Mouse (Mus musculus) forebrain, embryonic 14.5 days (tissue): Measurements from ENCODE around the gene Klf12. TPM values are rescaled to one million over a fixed set of nuclear protein-coding genes. Genes with fewer than 3 reads are reported as not detected.

Experiments
- ATAC-seq: fragments of 200-750 bp; cut with Nextera tagmentation; 2 replicates; pipeline ENCODE4 v1.8.0; 2017; ENCODE audit warnings: mild to moderate bottlenecking, moderate library complexity
- DNase-seq: peaks from one replicate; pipeline ENCODE4 v3.0.0-alpha.2; 2015; ENCODE audit warnings: low spot score
- H3K27ac ChIP-seq: fragments of 300-500 bp; sonication (generic); 2 replicates; pipeline ENCODE4 v1.5.1; 2014; ENCODE audit warnings: low read depth, mild to moderate bottlenecking, control low read depth, low read length, moderate library complexity
- H3K27me3 ChIP-seq: fragments of 300-500 bp; sonication (generic); replicated peaks from 2 replicates; pipeline ENCODE4 v1.6.1; 2014; ENCODE audit warnings: low read length, control low read depth, mixed read lengths; ENCODE audit not compliant: control insufficient read depth, insufficient read depth
- H3K36me3 ChIP-seq: fragments of 300-500 bp; sonication (generic); 2 replicates; pipeline ENCODE4 v1.6.1; 2014; ENCODE audit warnings: low read length, control low read depth; ENCODE audit not compliant: control insufficient read depth, insufficient read depth
- H3K4me1 ChIP-seq: fragments of 300-500 bp; sonication (generic); 2 replicates; pipeline ENCODE4 v1.6.1; 2014; ENCODE audit warnings: antibody characterized with exemption, low read length, control low read depth; ENCODE audit not compliant: control insufficient read depth, insufficient read depth
- H3K4me2 ChIP-seq: fragments of 300-500 bp; sonication (generic); 2 replicates; pipeline ENCODE4 v1.6.1; 2014; ENCODE audit warnings: mild to moderate bottlenecking, control low read depth, low read length
- H3K4me3 ChIP-seq: fragments of 300-500 bp; sonication (generic); 2 replicates; pipeline ENCODE4 v1.5.1; 2014; ENCODE audit warnings: low read depth, low read length, control low read depth
- H3K9ac ChIP-seq: fragments of 300-500 bp; sonication (generic); 2 replicates; pipeline ENCODE4 v1.6.1; 2014; ENCODE audit warnings: mild to moderate bottlenecking, low read length, control low read depth, moderate library complexity
- H3K9me3 ChIP-seq: fragments of 300-500 bp; sonication (generic); replicated peaks from 2 replicates; pipeline ENCODE4 v1.6.1; 2016; ENCODE audit warnings: low read length, control low read depth, mixed read lengths; ENCODE audit not compliant: control insufficient read depth
- WGBS: fragments of 180-500 bp; shearing (Covaris S2); extraction: QIAGEN DNeasy Blood & Tissue Kit; methylation state at CpG from one replicate; pipeline ENCODE4 v1.1.7; 2014; 5-methylcytosine and 5-hydroxymethylcytosine counted together
- polyA plus RNA-seq: library from polyadenylated mRNA; unstranded; fragments of >200 nt; fragmentation: Nextera tagmentation; extraction: Ambion mirVana; gene quantifications from 2 replicates; pipeline ENCODE4 v1.2.1, GENCODE M21; 2014

The Klf12 gene
- polyA plus RNA-seq, 1 experiment from 2014 or later = 16.3 TPM

DNA sequence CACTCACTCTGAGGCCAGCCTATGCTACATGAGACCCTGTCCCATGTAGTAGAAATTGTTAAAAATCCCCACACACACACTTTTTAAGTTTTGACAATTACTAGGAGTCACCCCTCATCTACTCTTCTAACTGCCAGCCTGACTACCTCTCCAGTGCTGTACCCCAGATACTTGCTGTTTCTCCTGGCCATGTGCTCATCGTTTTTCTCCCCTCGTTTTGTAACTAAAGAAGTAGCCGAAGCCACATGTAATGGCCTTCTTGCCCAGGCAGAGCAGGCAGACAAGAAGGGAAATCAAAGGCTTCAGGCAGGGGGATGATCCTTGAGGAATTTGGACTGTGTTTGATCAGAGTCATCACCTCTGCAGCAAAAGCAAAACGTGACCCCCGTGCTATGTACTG lies 274.0 kb downstream of the Klf12 start:
- Histone ChIP-seq H3K36me3 (no peaks in the 10 kb centered on the region), H3K4me2 (no peak overlapping the region), H3K9ac (no peak overlapping the region), H3K9me3 (no peaks in the 10 kb centered on the region), H3K4me1 (no peaks in the 10 kb centered on the region), H3K27ac (no peak overlapping the region), H3K4me3 (no peak overlapping the region), H3K27me3 (no peaks in the 10 kb centered on the region)
- ATAC-seq (no peak), DNase-seq (no peak)
- WGBS = 77% methylated on average over 5 of the region's 5 CpGs

DNA sequence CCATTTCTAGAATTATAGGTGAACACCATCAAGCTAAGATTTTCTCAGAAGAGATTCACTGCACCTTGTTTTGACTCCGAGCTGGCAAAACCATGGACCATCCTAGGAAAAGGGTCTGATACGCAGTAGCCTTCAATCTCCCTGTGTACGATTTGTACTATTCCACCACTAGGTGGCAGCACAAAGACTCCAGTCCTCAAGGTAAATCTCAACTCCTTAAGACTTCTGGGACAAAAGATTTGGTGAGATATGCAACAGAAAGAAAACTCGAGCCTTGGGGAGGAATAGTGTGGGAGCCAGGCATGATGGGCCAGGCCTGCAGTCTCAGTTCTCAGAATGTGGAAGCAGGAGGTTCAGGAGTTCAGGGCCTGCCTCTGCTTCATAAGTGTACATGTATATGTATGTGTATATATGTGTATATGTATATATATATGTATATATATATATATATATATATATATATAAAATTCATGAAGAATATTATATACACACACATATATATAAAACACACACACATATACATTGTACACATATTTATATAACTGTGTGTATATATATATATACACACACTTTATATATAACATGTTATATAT lies 274.6 kb downstream of the Klf12 start:
- Histone ChIP-seq H3K36me3 (no peaks in the 10 kb centered on the region), H3K27ac (no peak overlapping the region), H3K4me3 (no peak overlapping the region), H3K4me2 (no peak overlapping the region), H3K9me3 (no peaks in the 10 kb centered on the region), H3K4me1 (no peaks in the 10 kb centered on the region), H3K27me3 (no peaks in the 10 kb centered on the region), H3K9ac (no peak overlapping the region)
- DNase-seq = peak; percentile 83
- ATAC-seq = peak; percentile 61; the same call in 1 of the 2 replicates
- WGBS = 39% methylated on average over 4 of the region's 4 CpGs

DNA sequence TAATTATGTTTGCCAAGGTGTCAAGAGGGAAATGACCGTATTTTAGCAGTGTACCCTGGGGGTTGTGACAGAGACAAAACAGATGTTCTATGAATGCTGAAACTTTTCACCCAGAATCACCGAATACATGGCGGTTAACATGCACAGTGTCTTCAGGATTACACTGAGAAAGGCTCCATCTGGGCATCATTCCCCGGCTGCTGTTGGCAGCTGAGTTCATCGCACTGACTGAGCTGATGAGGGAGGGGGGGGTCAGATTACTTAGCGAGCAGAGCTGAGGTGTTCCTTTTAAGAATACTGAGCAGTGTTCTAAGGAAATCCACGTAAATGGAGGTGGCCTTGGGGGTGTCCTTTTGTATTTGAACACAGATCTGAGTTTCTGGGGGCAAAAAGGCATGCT lies 301.0 kb downstream of the Klf12 start:
- 37% methylated on average over 7 of the region's 7 CpGs for WGBS
- ATAC-seq (peak; percentile 54; the same call in 1 of the 2 replicates), DNase-seq (peak; percentile 63)
- H3K9ac ChIP-seq = no peak overlapping the region
- H3K27ac ChIP-seq = no peak overlapping the region
- H3K27me3 ChIP-seq = no peaks in the 10 kb centered on the region
- H3K4me2 ChIP-seq = no peak overlapping the region
- no peak overlapping the region for H3K4me3 ChIP-seq
- no peaks in the 10 kb centered on the region for H3K9me3 ChIP-seq
- no peaks in the 10 kb centered on the region for H3K36me3 ChIP-seq
- H3K4me1 ChIP-seq = no peaks in the 10 kb centered on the region

DNA sequence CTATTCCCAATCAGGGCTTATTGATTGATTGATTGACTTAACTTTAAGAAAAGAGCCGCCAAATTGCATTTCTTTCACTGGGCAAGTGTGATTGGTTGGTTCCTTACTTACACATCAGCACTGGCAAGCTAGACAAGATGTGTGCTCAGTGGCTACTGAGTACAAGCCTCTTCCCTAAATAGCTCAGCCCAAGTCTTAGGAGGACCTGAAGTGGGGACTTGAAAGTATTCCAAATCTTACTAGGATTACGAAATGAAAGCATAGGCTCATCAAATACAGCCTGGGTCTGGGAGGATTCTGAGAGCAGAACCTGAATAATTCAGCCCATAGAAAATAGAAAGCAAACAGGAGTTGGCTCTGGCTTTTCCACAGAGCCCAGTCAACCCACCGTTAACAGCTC lies 303.3 kb downstream of the Klf12 start:
- H3K36me3 ChIP-seq = no peaks in the 10 kb centered on the region
- H3K4me3 ChIP-seq = no peak overlapping the region
- no peak overlapping the region for H3K4me2 ChIP-seq
- no peaks in the 10 kb centered on the region for H3K9me3 ChIP-seq
- DNase-seq (no peak), ATAC-seq (no peak)
- H3K27ac ChIP-seq = no peak overlapping the region
- no peaks in the 10 kb centered on the region for H3K4me1 ChIP-seq
- no peak overlapping the region for H3K9ac ChIP-seq
- WGBS = 85% methylated on average over 3 of the region's 3 CpGs
- no peaks in the 10 kb centered on the region for H3K27me3 ChIP-seq

DNA sequence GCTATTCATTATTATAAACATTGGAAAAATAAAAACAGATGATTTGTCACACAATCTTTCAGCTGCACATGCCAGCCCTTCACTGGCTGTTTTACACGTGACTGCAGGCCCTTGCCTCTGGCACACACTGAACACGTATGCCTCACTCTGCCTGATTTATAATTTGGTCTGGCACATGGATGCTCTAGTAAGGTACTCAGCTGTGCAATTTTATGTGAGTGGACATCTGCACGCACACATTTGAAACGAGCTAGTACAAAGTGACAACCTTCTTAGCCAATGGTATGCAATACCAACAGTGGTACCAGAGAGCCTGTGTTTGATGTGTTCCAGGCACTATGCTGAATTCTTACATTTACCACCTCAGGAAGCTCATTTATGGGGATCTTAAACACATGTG lies 316.6 kb downstream of the Klf12 start:
- H3K4me2 ChIP-seq = no peak overlapping the region
- DNase-seq = no peak
- H3K9ac ChIP-seq = no peak overlapping the region
- ATAC-seq = no peak
- WGBS = 75% methylated on average over 4 of the region's 4 CpGs
- H3K4me3 ChIP-seq = no peak overlapping the region
- no peaks in the 10 kb centered on the region for H3K4me1 ChIP-seq
- H3K36me3 ChIP-seq = no peaks in the 10 kb centered on the region
- no peaks in the 10 kb centered on the region for H3K9me3 ChIP-seq
- H3K27me3 ChIP-seq = no peaks in the 10 kb centered on the region
- 0 out of 2 replicates have a peak overlapping the region, but pooled peaks have one; percentile 21 for H3K27ac ChIP-seq

- H3K27me3 ChIP-seq = no peaks in the 10 kb centered on the region
These were observed 323.8 kb downstream of the Klf12 start for GRCm38 (mm10) chr14:99960500-99961229.

GRCm38 (mm10) chr14:99955133-99955532 lies 329.3 kb downstream of the Klf12 start:
- 91% methylated on average over 4 of the region's 4 CpGs for WGBS
- H3K9me3 ChIP-seq = no peaks in the 10 kb centered on the region
- no peak overlapping the region for H3K9ac ChIP-seq
- H3K4me1 ChIP-seq = no peaks in the 10 kb centered on the region
- no peaks in the 10 kb centered on the region for H3K27me3 ChIP-seq
- ATAC-seq = no peak
- no peaks in the 10 kb centered on the region for H3K36me3 ChIP-seq
- H3K4me3 ChIP-seq = no peak overlapping the region
- H3K27ac ChIP-seq = no peak overlapping the region
- DNase-seq = no peak
- H3K4me2 ChIP-seq = no peak overlapping the region

More at GRCm38 (mm10) chr14:99960500-99961229, 323.8 kb downstream of the Klf12 start:
- H3K9ac ChIP-seq = no peak overlapping the region
- no peak overlapping the region for H3K4me2 ChIP-seq
- no peaks in the 10 kb centered on the region for H3K4me1 ChIP-seq
- DNase-seq (no peak), ATAC-seq (no peak)
- H3K27ac ChIP-seq = no peak overlapping the region
- 93% methylated on average over 10 of the region's 10 CpGs for WGBS
- no peaks in the 10 kb centered on the region for H3K36me3 ChIP-seq
- no peak overlapping the region for H3K4me3 ChIP-seq
- no peaks in the 10 kb centered on the region for H3K9me3 ChIP-seq

GRCm38 (mm10) chr14:99944221-99945108 lies 340.0 kb downstream of the Klf12 start:
- H3K4me3 ChIP-seq = no peak overlapping the region
- peak; percentile 78 for ATAC-seq
- 18% methylated on average over 17 of the region's 17 CpGs for WGBS
- DNase-seq = peak; percentile 83
- H3K4me2 ChIP-seq = 0 out of 2 replicates have a peak overlapping the region, but pooled peaks have one; percentile 23
- no peaks in the 10 kb centered on the region for H3K9me3 ChIP-seq
- peak overlapping the region; percentile 86 for H3K27ac ChIP-seq
- H3K9ac ChIP-seq = no peak overlapping the region
- no peaks in the 10 kb centered on the region for H3K27me3 ChIP-seq
- peaks cover 6% of the 10 kb centered on the region; the same call in 1 of the 2 replicates for H3K36me3 ChIP-seq
- H3K4me1 ChIP-seq = peaks cover 35% of the 10 kb centered on the region
